Mouse (Mus musculus) macrophage (primary cell): Measurements from ENCODE around the gene Rps27a. TPM values are rescaled to one million over a fixed set of nuclear protein-coding genes. Genes with fewer than 3 reads are reported as not detected.
A peak's percentile ranks its signal among the peaks of the same experiment; 100 is the strongest.
"Not testable (repeated sequence)": the region's sequence is repeated elsewhere in the genome, so short reads cannot be mapped to it uniquely, and the experiment has no call there.

Source experiments
- H3K27ac ChIP-seq: fragments of 350-480 bp; formaldehyde crosslinking; 2 replicates; pipeline ENCODE4 v1.9.0; 2021
- H3K36me3 ChIP-seq: fragments of 350-480 bp; formaldehyde crosslinking; 2 replicates; pipeline ENCODE4 v1.9.0; 2021; ENCODE audit errors: inconsistent target
- H3K4me3 ChIP-seq: fragments of 350-480 bp; formaldehyde crosslinking; 2 replicates; pipeline ENCODE4 v1.9.0; 2021; ENCODE audit errors: inconsistent target
- H3K79me2 ChIP-seq: fragments of 350-480 bp; formaldehyde crosslinking; 2 replicates; pipeline ENCODE4 v1.9.0; 2021; ENCODE audit errors: inconsistent target
- WGBS: methylation state at CpG from one replicate; pipeline ENCODE4 v1.1.7; 2026; ENCODE audit warnings: inconsistent platforms; ENCODE audit not compliant: missing documents; 5-methylcytosine and 5-hydroxymethylcytosine counted together
- polyA plus RNA-seq: library from polyadenylated mRNA; stranded (reverse); fragments of 250-400 nt; gene quantifications from 3 replicates; pipeline ENCODE4 v1.2.4, GENCODE M21; 2018; ENCODE audit warnings: inconsistent platforms

Rps27a gene
- polyA plus RNA-seq, 1 experiment from 2014 or later: 595 TPM

GRCm38 (mm10) chr11:29545150-29545752 lies 2.7 kb downstream of the Rps27a start:
- 90% methylated on average over 2 of the region's 4 CpGs for WGBS
- Histone ChIP-seq H3K79me2 (peaks cover 25% of the 10 kb centered on the region), H3K36me3 (peaks cover 34% of the 10 kb centered on the region)
- not testable (repeated sequence) for H3K4me3 ChIP-seq, H3K27ac ChIP-seq

- H3K4me3 ChIP-seq: no peak overlapping the region
- 100% methylated on average over 3 of the region's 3 CpGs for WGBS
- H3K36me3 ChIP-seq: peaks cover 38% of the 10 kb centered on the region
- H3K27ac ChIP-seq: no peak overlapping the region
- peaks cover 25% of the 10 kb centered on the region for H3K79me2 ChIP-seq
Observed at GRCm38 (mm10) chr11:29544225-29544945, 3.5 kb downstream of the Rps27a start.

- Histone ChIP-seq H3K36me3 (peaks cover 68% of the 10 kb centered on the region), H3K4me3 (no peak overlapping the region), H3K27ac (no peak overlapping the region), H3K79me2 (no peaks in the 10 kb centered on the region)
- no CpG with 5 or more reads among the region's 1 CpGs for WGBS
Observed at GRCm38 (mm10) chr11:29538201-29538600, 9.7 kb downstream of the Rps27a start.

- WGBS: 4% methylated on average over 46 of the region's 47 CpGs
- H3K36me3 ChIP-seq: peaks cover 15% of the 10 kb centered on the region
- peak within 1 kb of the TSS; percentile 82 for H3K4me3 ChIP-seq
- H3K27ac ChIP-seq: peak within 1 kb of the TSS; percentile 57
- peaks cover 26% of the 10 kb centered on the region for H3K79me2 ChIP-seq
Observed at GRCm38 (mm10) chr11:29525988-29526794, 21.7 kb downstream of the Rps27a start, which contains the start of gene Mtif2. Gene Mtif2 (plus strand): TSS chr11:29526408.

- peaks cover 22% of the 10 kb centered on the region for H3K79me2 ChIP-seq
- H3K27ac ChIP-seq: peak within 1 kb of the TSS; percentile 87
- H3K4me3 ChIP-seq: peak within 1 kb of the TSS; percentile 90
- H3K36me3 ChIP-seq: 0 out of 2 replicates have a peak, but pooled peaks cover 7% of the 10 kb centered on the region
- WGBS: under 1% methylated on average over 40 of the region's 40 CpGs
Observed at GRCm38 (mm10) chr11:29514682-29515412, 33.1 kb downstream of the Rps27a start, which contains the start of gene Prorsd1. Gene Prorsd1 (minus strand): TSS chr11:29515033.

GRCm38 (mm10) chr11:29514325-29514681 lies 33.6 kb downstream of the Rps27a start:
- peak overlapping the region; percentile 90 for H3K4me3 ChIP-seq
- H3K27ac ChIP-seq: peak overlapping the region; percentile 87
- peaks cover 22% of the 10 kb centered on the region for H3K79me2 ChIP-seq
- H3K36me3 ChIP-seq: 0 out of 2 replicates have a peak, but pooled peaks cover 7% of the 10 kb centered on the region
- under 1% methylated on average over 10 of the region's 10 CpGs for WGBS

GRCm38 (mm10) chr11:29512818-29513535 lies 34.9 kb downstream of the Rps27a start:
- Histone ChIP-seq H3K27ac (no peak overlapping the region), H3K79me2 (peaks cover 22% of the 10 kb centered on the region), H3K36me3 (0 out of 2 replicates have a peak, but pooled peaks cover 7% of the 10 kb centered on the region), H3K4me3 (no peak overlapping the region)
- 81% methylated on average over 4 of the region's 4 CpGs for WGBS

GRCm38 (mm10) chr11:29509421-29509820 lies 38.5 kb downstream of the Rps27a start:
- Histone ChIP-seq H3K79me2 (peaks cover 20% of the 10 kb centered on the region), H3K36me3 (peaks cover 11% of the 10 kb centered on the region; the same call in 1 of the 2 replicates), H3K4me3 (no peak overlapping the region), H3K27ac (no peak overlapping the region)
- 100% methylated on average over 1 of the region's 1 CpGs for WGBS

GRCm38 (mm10) chr11:29504899-29505625 lies 42.8 kb downstream of the Rps27a start:
- H3K27ac ChIP-seq: no peak overlapping the region
- H3K36me3 ChIP-seq: peaks cover 16% of the 10 kb centered on the region; the same call in 1 of the 2 replicates
- WGBS: 57% methylated on average over 2 of the region's 2 CpGs
- no peaks in the 10 kb centered on the region for H3K79me2 ChIP-seq
- H3K4me3 ChIP-seq: no peak overlapping the region

- WGBS: 95% methylated on average over 10 of the region's 10 CpGs
- Histone ChIP-seq H3K27ac (no peak overlapping the region), H3K36me3 (peaks cover 16% of the 10 kb centered on the region; the same call in 1 of the 2 replicates), H3K4me3 (no peak overlapping the region), H3K79me2 (no peaks in the 10 kb centered on the region)
Observed at GRCm38 (mm10) chr11:29503948-29504893, 43.7 kb downstream of the Rps27a start.

- peak overlapping the region; percentile 38 for H3K27ac ChIP-seq
- 13% methylated on average over 3 of the region's 3 CpGs for WGBS
- H3K36me3 ChIP-seq: 0 out of 2 replicates have a peak, but pooled peaks cover 2% of the 10 kb centered on the region
- no peak overlapping the region for H3K4me3 ChIP-seq
- H3K79me2 ChIP-seq: no peaks in the 10 kb centered on the region
Observed at GRCm38 (mm10) chr11:29496962-29497361, 50.9 kb downstream of the Rps27a start.
